Mouse (Mus musculus) limb, embryonic 14.5 days (tissue): ENCODE results near the gene Gm28048. TPM values are rescaled to one million over a fixed set of nuclear protein-coding genes. Genes with fewer than 3 reads are reported as not detected.

Experiments
- ATAC-seq: fragments of 200-750 bp; cut with Nextera tagmentation; 2 replicates; pipeline ENCODE4 v1.8.0; 2017; ENCODE audit warnings: low read depth, moderate number of reproducible peaks, moderate TSS enrichment; ENCODE audit not compliant: low FRiP score
- DNase-seq: peaks from one replicate; pipeline ENCODE4 v3.0.0-alpha.2; 2015; ENCODE audit warnings: low spot score
- H3K27ac ChIP-seq: fragments of 300-500 bp; sonication (generic); replicated peaks from 2 replicates; pipeline ENCODE4 v1.5.1; 2014; ENCODE audit warnings: low read depth, mild to moderate bottlenecking, low read length, moderate library complexity, mixed read lengths
- H3K27me3 ChIP-seq: fragments of 300-500 bp; sonication (generic); 2 replicates; pipeline ENCODE4 v1.6.1; 2014; ENCODE audit warnings: low read length, mixed read lengths; ENCODE audit not compliant: control insufficient read depth, insufficient read depth
- H3K36me3 ChIP-seq: fragments of 300-500 bp; sonication (generic); 2 replicates; pipeline ENCODE4 v1.6.1; 2014; ENCODE audit warnings: mild to moderate bottlenecking, low read length, moderate library complexity, mixed read lengths; ENCODE audit not compliant: control insufficient read depth, insufficient read depth
- H3K4me1 ChIP-seq: fragments of 300-500 bp; sonication (generic); 2 replicates; pipeline ENCODE4 v1.6.1; 2014; ENCODE audit warnings: antibody characterized with exemption, low read length, mixed read lengths; ENCODE audit not compliant: control insufficient read depth, insufficient read depth
- H3K4me2 ChIP-seq: fragments of 300-500 bp; sonication (generic); replicated peaks from 2 replicates; pipeline ENCODE4 v1.6.1; 2014; ENCODE audit warnings: low read depth, mild to moderate bottlenecking, low read length, moderate library complexity; ENCODE audit not compliant: severe bottlenecking
- H3K4me3 ChIP-seq: fragments of 300-500 bp; sonication (generic); replicated peaks from 2 replicates; pipeline ENCODE4 v1.5.1; 2014; ENCODE audit warnings: low read length
- H3K9ac ChIP-seq: fragments of 300-500 bp; sonication (generic); 2 replicates; pipeline ENCODE4 v1.6.1; 2014; ENCODE audit warnings: mild to moderate bottlenecking, low read depth, low read length, moderate library complexity; ENCODE audit not compliant: severe bottlenecking
- H3K9me3 ChIP-seq: fragments of 300-500 bp; sonication (generic); 2 replicates; pipeline ENCODE4 v1.6.1; 2016; ENCODE audit warnings: low read length; ENCODE audit not compliant: control insufficient read depth
- POLR2A ChIP-seq: fragments of 200-500 bp; IDR thresholded peaks from 2 replicates; pipeline ENCODE4 v1.8.0; 2012; ENCODE audit warnings: inconsistent platforms, mild to moderate bottlenecking, moderate library complexity, borderline replicate concordance; ENCODE audit not compliant: insufficient read depth, insufficient read length; ENCODE audit errors: extremely low read depth
- WGBS: fragments of 180-500 bp; shearing (Covaris S2); extraction: QIAGEN DNeasy Blood & Tissue Kit; methylation state at CpG from one replicate; pipeline ENCODE4 v1.1.7; 2014; 5-methylcytosine and 5-hydroxymethylcytosine counted together
- polyA plus RNA-seq, 2 experiments: library from polyadenylated mRNA; depleted of rRNA in 1 of 2; stranded (reverse) in 1 of 2; unstranded in 1 of 2; fragments of >200 nt; fragmentation: Nextera tagmentation in 1 of 2; extraction: Ambion mirVana in 1 of 2; gene quantifications; 2 replicates each; pipeline versions ENCODE4 v1.2.1 to v1.2.3; 2012 to 2014

Gene Gm28048
- polyA plus RNA-seq, 2 experiments = 2.4 to 10.4 TPM

DNA sequence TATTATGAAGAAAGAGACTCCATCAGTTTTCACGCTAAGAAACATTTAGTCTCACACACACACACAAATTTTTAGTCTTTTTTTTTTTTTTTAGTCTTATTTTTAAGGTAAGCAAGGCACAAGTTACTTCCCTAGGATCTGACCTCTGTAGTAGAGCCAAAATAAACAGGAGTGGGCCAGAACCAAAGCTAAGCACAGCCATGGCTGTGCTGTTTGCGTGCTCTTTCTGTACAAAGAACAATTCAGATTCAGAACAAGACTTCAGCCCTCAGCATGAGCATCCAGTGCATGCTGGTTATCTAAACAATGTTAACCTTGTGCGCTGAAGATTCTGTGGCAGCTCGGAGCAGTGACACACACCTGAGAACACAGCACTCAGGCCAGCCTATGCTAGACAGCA is 17.5 kb downstream of the Gm28048 start:
- H3K4me2 ChIP-seq = no peak overlapping the region
- DNase-seq (no peak), ATAC-seq (no peak)
- WGBS = 79% methylated on average over 4 of the region's 4 CpGs
- no peak overlapping the region for H3K9ac ChIP-seq
- H3K36me3 ChIP-seq = no peaks in the 10 kb centered on the region
- no peak overlapping the region for H3K4me3 ChIP-seq
- no peaks in the 10 kb centered on the region for H3K27me3 ChIP-seq
- H3K9me3 ChIP-seq = peaks cover 6% of the 10 kb centered on the region; the same call in 1 of the 2 replicates
- no peaks in the 10 kb centered on the region for H3K4me1 ChIP-seq
- TF ChIP-seq POLR2A = no peak
- H3K27ac ChIP-seq = no peak overlapping the region

DNA sequence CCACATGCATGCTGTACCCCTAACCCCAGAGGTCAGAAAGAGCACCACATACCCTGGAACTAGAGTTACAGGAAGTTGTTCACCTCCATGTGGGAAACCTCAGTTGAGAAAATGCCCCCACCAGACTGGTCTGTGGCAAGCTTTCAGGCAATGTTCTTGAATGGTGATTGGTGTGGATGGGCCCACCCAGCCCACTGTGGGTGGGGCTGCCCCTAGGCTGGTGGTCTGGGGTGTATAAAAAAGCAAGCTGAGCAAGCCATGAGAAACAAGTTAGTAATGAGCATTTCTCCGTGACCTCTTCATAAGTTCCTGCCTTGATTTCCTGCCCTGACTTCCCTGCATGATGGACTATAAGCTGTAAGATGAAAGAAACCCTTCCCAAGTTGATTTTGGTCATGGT is 19.8 kb downstream of the Gm28048 start:
- H3K4me2 ChIP-seq = no peak overlapping the region
- ATAC-seq (no peak), DNase-seq (no peak)
- no peak overlapping the region for H3K4me3 ChIP-seq
- H3K9me3 ChIP-seq = no peaks in the 10 kb centered on the region
- H3K27me3 ChIP-seq = no peaks in the 10 kb centered on the region
- TF ChIP-seq POLR2A = no peak
- 97% methylated on average over 1 of the region's 1 CpGs for WGBS
- no peak overlapping the region for H3K9ac ChIP-seq
- H3K36me3 ChIP-seq = no peaks in the 10 kb centered on the region
- H3K4me1 ChIP-seq = no peaks in the 10 kb centered on the region
- H3K27ac ChIP-seq = no peak overlapping the region

DNA sequence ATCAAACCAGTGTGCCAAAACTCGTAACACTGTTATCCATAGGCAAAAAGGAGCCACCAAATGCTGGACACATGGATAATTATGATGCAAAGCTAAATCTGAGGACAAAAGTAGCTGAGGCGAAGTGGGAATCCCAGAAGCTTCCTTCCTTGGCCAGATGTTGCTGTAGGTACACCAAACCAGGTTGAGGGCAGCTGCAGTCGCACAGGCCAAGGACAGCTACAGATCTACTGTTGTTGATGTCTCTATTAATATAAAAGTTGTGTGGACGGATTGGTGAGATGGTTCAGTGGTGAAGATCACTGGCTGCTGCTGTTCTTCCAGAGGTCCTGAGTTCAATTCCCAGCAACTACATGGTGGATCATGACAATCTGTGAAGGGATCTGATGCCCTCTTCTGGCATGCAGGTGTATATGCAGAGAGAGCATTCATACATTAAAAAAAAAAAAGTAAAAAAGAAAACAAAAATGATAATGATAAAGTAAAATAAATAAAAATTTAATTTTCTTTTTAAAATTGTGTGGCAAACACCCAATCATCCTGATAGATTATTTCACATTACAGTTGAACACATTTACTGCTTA is 24.0 kb downstream of the Gm28048 start:
- 90% methylated on average over 4 of the region's 4 CpGs for WGBS
- no peak overlapping the region for H3K4me2 ChIP-seq
- ATAC-seq (no peak), DNase-seq (no peak)
- H3K9me3 ChIP-seq = no peaks in the 10 kb centered on the region
- H3K36me3 ChIP-seq = peaks cover 7% of the 10 kb centered on the region; the same call in 1 of the 2 replicates
- no peaks in the 10 kb centered on the region for H3K27me3 ChIP-seq
- H3K9ac ChIP-seq = no peak overlapping the region
- no peak overlapping the region for H3K4me3 ChIP-seq
- no peak for TF ChIP-seq POLR2A
- no peak overlapping the region for H3K27ac ChIP-seq
- no peaks in the 10 kb centered on the region for H3K4me1 ChIP-seq

DNA sequence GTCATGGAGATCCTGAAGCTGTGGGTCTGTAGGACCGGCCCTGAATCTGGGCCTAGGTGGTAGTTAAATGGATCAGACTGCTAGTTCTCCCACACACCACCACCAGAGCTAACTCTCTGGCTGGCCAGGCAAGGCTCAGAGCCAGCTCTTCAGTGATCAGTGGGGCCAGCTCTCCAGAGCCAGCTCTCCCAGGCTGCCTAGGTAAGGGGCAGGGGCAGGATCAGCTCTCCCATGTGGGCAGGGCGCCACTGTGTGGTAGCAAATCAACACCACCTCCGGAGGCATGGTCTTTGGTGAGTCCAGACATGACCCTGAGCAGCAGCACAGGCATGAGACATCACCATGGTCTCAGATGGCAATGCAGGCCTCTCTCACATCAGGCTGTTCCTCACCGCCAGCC is 25.1 kb downstream of the Gm28048 start:
- Histone ChIP-seq H3K9ac (no peak overlapping the region), H3K27me3 (no peaks in the 10 kb centered on the region), H3K4me3 (no peak overlapping the region), H3K36me3 (peaks cover 10% of the 10 kb centered on the region; the same call in 1 of the 2 replicates), H3K27ac (no peak overlapping the region), H3K9me3 (no peaks in the 10 kb centered on the region), H3K4me1 (no peaks in the 10 kb centered on the region), H3K4me2 (no peak overlapping the region)
- DNase-seq = no peak
- 75% methylated on average over 4 of the region's 4 CpGs for WGBS
- no peak for ATAC-seq
- TF ChIP-seq POLR2A = no peak

DNA sequence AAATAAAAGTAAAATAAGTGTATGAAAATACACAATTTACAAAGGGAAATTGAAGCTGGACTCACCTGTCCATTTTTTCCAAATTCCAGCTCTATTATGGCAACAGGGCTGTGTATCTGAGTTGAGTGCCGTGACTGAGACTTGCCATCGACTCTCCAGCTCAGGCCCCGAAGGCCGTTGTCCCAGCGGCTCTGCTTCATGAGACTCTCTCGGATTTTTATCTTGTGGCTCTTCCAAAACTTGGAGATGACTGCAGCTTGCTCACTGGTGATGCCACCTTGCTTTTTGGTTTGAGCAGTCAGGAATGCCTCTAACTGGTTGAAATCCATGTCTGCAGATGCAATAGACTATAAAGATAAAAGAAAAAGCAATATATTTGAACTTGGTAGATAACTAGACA is 25.5 kb downstream of the Gm28048 start:
- no peak for TF ChIP-seq POLR2A
- Histone ChIP-seq H3K4me1 (no peaks in the 10 kb centered on the region), H3K36me3 (peaks cover 10% of the 10 kb centered on the region; the same call in 1 of the 2 replicates), H3K27ac (no peak overlapping the region), H3K9me3 (no peaks in the 10 kb centered on the region), H3K4me2 (no peak overlapping the region), H3K27me3 (no peaks in the 10 kb centered on the region), H3K4me3 (no peak overlapping the region), H3K9ac (no peak overlapping the region)
- no peak for ATAC-seq
- 96% methylated on average over 6 of the region's 6 CpGs for WGBS
- no peak for DNase-seq
